Mouse (Mus musculus): ENCODE measurements around the gene Sstr2. TPM values are rescaled to one million over a fixed set of nuclear protein-coding genes. Genes with fewer than 3 reads are reported as not detected.

The Sstr2 gene
- polyA plus RNA-seq, 1 experiment from 2014 or later = 0.47 TPM

DNA sequence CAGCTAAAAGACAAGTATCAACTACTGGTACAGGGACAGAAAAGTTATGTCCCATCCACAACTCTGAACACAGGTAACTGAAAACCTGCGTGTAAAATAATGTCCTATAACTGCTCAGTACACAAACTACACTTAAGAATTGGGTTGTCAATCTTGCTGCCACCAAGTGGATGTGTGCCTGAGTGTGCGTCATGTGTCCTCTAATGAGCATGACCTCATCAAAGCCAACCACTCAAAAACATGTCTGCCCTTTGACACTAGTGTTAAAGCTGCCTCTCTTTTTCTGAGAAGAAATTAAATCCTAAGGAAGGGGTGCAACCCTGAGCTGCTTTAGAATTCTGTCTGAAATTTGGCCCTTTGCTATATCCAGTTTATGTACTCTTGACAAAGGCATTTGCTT, 45.1 kb downstream of the Sstr2 start:
- Histone ChIP-seq H3K27me3 (ENCODE audit: insufficient read depth, low read length) (no peaks in the 10 kb centered on the region), H3K4me1 (ENCODE audit: insufficient read depth, low read length) (peaks cover 28% of the 10 kb centered on the region), H3K4me3 (ENCODE audit: low read length) (no peak overlapping the region), H3K9ac (replicated peaks; ENCODE audit: low read length) (no peak overlapping the region), H3K4me2 (replicated peaks; ENCODE audit: low read depth, low read length) (no peak overlapping the region), H3K27ac (ENCODE audit: low read length) (no peak overlapping the region), H3K9me3 (ENCODE audit: low read length) (no peaks in the 10 kb centered on the region), H3K36me3 (ENCODE audit: insufficient read depth, low read length) (peaks cover 47% of the 10 kb centered on the region)
- no peak for ATAC-seq (ENCODE audit: low FRiP score, low TSS enrichment)
- WGBS = 80% methylated on average over 2 of the region's 2 CpGs

DNA sequence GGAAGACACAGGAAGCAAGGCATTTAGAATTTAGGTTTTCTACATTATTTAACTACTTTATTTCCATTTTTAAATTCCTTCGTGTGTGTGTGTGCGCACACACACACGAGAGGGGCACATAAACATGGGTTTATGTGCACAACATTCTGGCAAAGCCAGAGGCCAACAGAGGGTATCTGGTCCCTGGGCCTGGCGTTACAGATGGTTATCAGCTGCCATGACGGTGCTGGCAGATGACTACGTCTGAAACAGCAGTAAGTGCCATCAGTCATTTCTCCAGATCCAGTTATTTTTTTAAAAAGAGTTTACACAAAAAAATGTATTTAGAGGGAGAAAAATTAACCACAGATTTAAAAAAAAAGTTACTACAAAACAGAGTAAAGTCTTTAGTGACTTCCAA, 47.1 kb downstream of the Sstr2 start:
- Histone ChIP-seq H3K36me3 (ENCODE audit: insufficient read depth, low read length) (peaks cover 31% of the 10 kb centered on the region), H3K4me2 (replicated peaks; ENCODE audit: low read depth, low read length) (0 out of 2 replicates have a peak overlapping the region, but pooled peaks have one; percentile 23), H3K27me3 (ENCODE audit: insufficient read depth, low read length) (no peaks in the 10 kb centered on the region), H3K4me1 (ENCODE audit: insufficient read depth, low read length) (peaks cover 25% of the 10 kb centered on the region), H3K9me3 (ENCODE audit: low read length) (no peaks in the 10 kb centered on the region), H3K27ac (ENCODE audit: low read length) (peak overlapping the region; percentile 87), H3K4me3 (ENCODE audit: low read length) (no peak overlapping the region), H3K9ac (replicated peaks; ENCODE audit: low read length) (no peak overlapping the region)
- no peak for ATAC-seq (ENCODE audit: low FRiP score, low TSS enrichment)
- WGBS = 69% methylated on average over 6 of the region's 6 CpGs

DNA sequence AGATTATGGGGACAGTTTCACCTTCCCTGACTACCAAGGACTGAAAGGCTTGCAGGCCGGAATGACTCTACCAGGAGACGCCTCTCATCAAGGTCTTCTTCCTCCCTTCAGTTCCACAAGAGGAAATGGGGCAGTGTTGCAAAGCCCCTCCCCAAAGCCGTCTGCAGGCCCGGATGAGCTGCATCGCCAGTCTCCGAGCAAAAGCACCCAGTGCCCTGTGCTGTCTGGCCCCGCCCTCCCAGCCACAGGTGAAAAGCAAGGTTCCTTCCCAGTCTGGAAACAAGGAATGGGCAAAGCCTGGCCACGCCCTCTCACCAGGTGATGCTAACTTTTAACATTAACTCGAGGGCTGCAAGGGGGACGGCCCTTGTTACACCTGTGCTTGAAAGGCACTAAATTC, 47.5 kb downstream of the Sstr2 start:
- no peak overlapping the region for H3K9ac ChIP-seq (replicated peaks; ENCODE audit: low read length)
- peaks cover 28% of the 10 kb centered on the region for H3K36me3 ChIP-seq (ENCODE audit: insufficient read depth, low read length)
- no peaks in the 10 kb centered on the region for H3K9me3 ChIP-seq (ENCODE audit: low read length)
- peak overlapping the region; percentile 87 for H3K27ac ChIP-seq (ENCODE audit: low read length)
- no peak overlapping the region for H3K4me3 ChIP-seq (ENCODE audit: low read length)
- peak overlapping the region; percentile 23; the same call in 1 of the 2 replicates for H3K4me2 ChIP-seq (replicated peaks; ENCODE audit: low read depth, low read length)
- H3K4me1 ChIP-seq (ENCODE audit: insufficient read depth, low read length) = peaks cover 25% of the 10 kb centered on the region
- H3K27me3 ChIP-seq (ENCODE audit: insufficient read depth, low read length) = no peaks in the 10 kb centered on the region
- 37% methylated on average over 10 of the region's 10 CpGs for WGBS
- peak; percentile 72; the same call in 1 of the 2 replicates for ATAC-seq (ENCODE audit: low FRiP score, low TSS enrichment)

DNA sequence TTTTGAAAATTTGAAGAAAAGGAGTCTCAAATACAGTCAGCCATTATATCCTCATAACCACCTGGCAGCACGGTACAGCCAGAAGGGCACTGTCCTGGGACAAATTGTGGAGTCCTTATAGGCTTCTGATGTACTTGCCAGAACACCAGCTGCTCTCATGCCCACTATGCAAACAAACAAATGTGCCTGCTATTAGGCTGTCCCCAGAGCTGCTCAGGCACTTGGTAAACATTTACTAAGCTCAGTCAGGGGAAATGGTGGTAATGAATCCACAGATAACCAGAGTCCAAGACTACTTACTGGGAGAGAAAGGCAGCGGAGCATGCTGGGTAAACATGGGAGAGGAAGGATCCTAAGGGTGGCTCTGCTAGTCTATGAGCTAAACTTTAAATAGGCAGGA, 48.0 kb downstream of the Sstr2 start:
- WGBS = 51% methylated on average over 2 of the region's 2 CpGs

DNA sequence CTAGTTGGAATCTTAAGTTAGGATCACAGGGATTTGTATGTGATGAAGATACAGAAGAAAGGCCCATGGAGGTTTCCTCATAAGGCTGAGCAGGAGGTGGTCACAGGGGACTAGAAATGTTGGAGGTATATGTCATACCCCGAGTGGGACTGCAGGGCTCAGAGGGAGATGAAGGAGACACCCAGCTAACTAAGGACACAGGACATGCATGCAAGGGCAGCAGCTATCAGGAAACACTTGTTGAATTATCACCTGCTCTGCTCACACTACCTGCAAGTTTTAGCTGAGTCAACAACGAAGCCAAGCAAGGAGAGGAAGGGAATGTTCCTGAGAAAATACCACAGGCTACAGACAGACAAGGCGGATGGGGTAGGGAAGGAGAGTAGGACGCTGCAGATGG, 48.6 kb downstream of the Sstr2 start:
- Histone ChIP-seq H3K9me3 (ENCODE audit: low read length) (no peaks in the 10 kb centered on the region), H3K36me3 (ENCODE audit: insufficient read depth, low read length) (peaks cover 24% of the 10 kb centered on the region), H3K4me1 (ENCODE audit: insufficient read depth, low read length) (peaks cover 25% of the 10 kb centered on the region), H3K9ac (replicated peaks; ENCODE audit: low read length) (0 out of 2 replicates have a peak overlapping the region, but pooled peaks have one; percentile 13), H3K27me3 (ENCODE audit: insufficient read depth, low read length) (no peaks in the 10 kb centered on the region), H3K27ac (ENCODE audit: low read length) (peak overlapping the region; percentile 87), H3K4me3 (ENCODE audit: low read length) (no peak overlapping the region), H3K4me2 (replicated peaks; ENCODE audit: low read depth, low read length) (no peak overlapping the region)
- ATAC-seq (ENCODE audit: low FRiP score, low TSS enrichment) = peak; percentile 35; the same call in 1 of the 2 replicates
- WGBS = 81% methylated on average over 4 of the region's 4 CpGs

More for the DNA sequence above, 48.0 kb downstream of the Sstr2 start:
- peak overlapping the region; percentile 23; the same call in 1 of the 2 replicates for H3K4me2 ChIP-seq (replicated peaks; ENCODE audit: low read depth, low read length)
- peak overlapping the region; percentile 87 for H3K27ac ChIP-seq (ENCODE audit: low read length)
- H3K9me3 ChIP-seq (ENCODE audit: low read length) = no peaks in the 10 kb centered on the region
- H3K4me1 ChIP-seq (ENCODE audit: insufficient read depth, low read length) = peaks cover 25% of the 10 kb centered on the region
- peak; percentile 92 for ATAC-seq (ENCODE audit: low FRiP score, low TSS enrichment)
- no peaks in the 10 kb centered on the region for H3K27me3 ChIP-seq (ENCODE audit: insufficient read depth, low read length)
- no peak overlapping the region for H3K9ac ChIP-seq (replicated peaks; ENCODE audit: low read length)
- peaks cover 26% of the 10 kb centered on the region for H3K36me3 ChIP-seq (ENCODE audit: insufficient read depth, low read length)
- H3K4me3 ChIP-seq (ENCODE audit: low read length) = no peak overlapping the region

DNA sequence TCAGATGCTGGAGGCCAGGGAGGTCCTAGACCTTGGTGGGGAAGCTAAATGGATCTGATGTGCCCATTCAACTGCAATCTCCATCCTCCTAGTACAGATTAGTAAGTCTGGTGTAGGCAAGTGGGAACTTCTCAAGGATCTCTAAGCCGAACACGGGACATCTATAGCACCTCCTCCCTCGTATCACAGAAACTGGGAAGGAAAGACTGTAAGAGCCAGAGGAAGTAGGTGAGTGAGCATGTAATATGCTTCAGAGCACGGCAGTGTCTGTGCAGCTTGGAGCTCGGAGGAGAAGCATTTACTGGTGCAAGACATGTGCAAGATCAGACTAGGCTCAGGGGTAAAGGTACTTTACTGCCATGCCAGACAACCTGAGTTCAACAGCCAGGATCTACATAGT, 49.7 kb downstream of the Sstr2 start:
- H3K4me1 ChIP-seq (ENCODE audit: insufficient read depth, low read length) = peaks cover 25% of the 10 kb centered on the region
- no peak overlapping the region for H3K27ac ChIP-seq (ENCODE audit: low read length)
- no peaks in the 10 kb centered on the region for H3K27me3 ChIP-seq (ENCODE audit: insufficient read depth, low read length)
- H3K4me3 ChIP-seq (ENCODE audit: low read length) = no peak overlapping the region
- no peaks in the 10 kb centered on the region for H3K9me3 ChIP-seq (ENCODE audit: low read length)
- no peak overlapping the region for H3K4me2 ChIP-seq (replicated peaks; ENCODE audit: low read depth, low read length)
- 77% methylated on average over 5 of the region's 5 CpGs for WGBS
- H3K36me3 ChIP-seq (ENCODE audit: insufficient read depth, low read length) = peaks cover 28% of the 10 kb centered on the region
- ATAC-seq (ENCODE audit: low FRiP score, low TSS enrichment) = no peak
- H3K9ac ChIP-seq (replicated peaks; ENCODE audit: low read length) = no peak overlapping the region

DNA sequence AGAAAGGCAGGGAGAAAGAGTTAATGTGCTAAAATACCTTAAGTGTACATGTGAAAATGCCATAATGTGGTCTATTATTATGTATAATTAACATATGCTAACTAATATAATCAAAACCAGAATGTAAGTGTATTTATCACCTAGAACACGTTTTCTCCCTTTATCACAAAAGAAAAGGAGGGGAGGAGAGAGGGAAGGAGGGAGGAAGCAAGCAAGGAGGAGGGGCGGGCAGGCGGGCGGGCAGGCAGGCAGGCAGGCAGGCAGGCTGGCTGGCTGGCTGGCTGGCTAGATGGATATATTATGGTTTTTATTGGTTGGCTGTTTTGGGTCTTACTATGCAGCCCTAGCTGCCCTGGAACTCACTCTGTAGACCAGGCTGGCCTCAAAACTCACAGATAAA, 50.6 kb downstream of the Sstr2 start:
- WGBS = 81% methylated on average over 4 of the region's 4 CpGs

DNA sequence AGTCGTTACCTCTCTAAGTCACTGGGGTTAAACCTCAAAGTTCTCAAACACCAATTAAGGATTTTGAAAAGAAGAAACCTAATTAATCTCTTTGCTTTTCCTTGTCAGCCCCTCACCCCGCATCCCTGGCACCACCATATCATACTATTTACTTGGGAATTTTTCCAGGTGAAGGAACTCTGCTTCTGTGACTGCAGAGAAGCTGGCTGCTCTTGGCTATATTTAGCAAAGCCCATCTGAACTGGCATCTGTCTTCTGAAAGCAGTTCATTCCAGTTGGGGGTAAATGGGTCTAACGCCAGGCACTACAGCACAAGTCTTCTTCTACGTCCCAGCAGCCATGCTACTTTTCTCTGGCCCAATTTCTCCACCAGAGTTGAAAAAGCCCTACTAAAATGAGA, 54.5 kb downstream of the Sstr2 start:
- no peak for ATAC-seq (ENCODE audit: low FRiP score, low TSS enrichment)
- WGBS = 90% methylated on average over 4 of the region's 4 CpGs
- H3K27me3 ChIP-seq (ENCODE audit: insufficient read depth, low read length) = no peaks in the 10 kb centered on the region
- H3K4me1 ChIP-seq (ENCODE audit: insufficient read depth, low read length) = peaks cover 3% of the 10 kb centered on the region; the same call in 1 of the 2 replicates
- peaks cover 31% of the 10 kb centered on the region for H3K36me3 ChIP-seq (ENCODE audit: insufficient read depth, low read length)
- no peak overlapping the region for H3K9ac ChIP-seq (replicated peaks; ENCODE audit: low read length)
- H3K4me3 ChIP-seq (ENCODE audit: low read length) = no peak overlapping the region
- no peaks in the 10 kb centered on the region for H3K9me3 ChIP-seq (ENCODE audit: low read length)
- H3K4me2 ChIP-seq (replicated peaks; ENCODE audit: low read depth, low read length) = no peak overlapping the region
- H3K27ac ChIP-seq (ENCODE audit: low read length) = no peak overlapping the region

More for the DNA sequence above, 50.6 kb downstream of the Sstr2 start:
- H3K9ac ChIP-seq (replicated peaks; ENCODE audit: low read length) = no peak overlapping the region
- no peak for ATAC-seq (ENCODE audit: low FRiP score, low TSS enrichment)
- peaks cover 24% of the 10 kb centered on the region for H3K36me3 ChIP-seq (ENCODE audit: insufficient read depth, low read length)
- no peak overlapping the region for H3K4me3 ChIP-seq (ENCODE audit: low read length)
- H3K9me3 ChIP-seq (ENCODE audit: low read length) = no peaks in the 10 kb centered on the region
- no peak overlapping the region for H3K27ac ChIP-seq (ENCODE audit: low read length)
- peaks cover 25% of the 10 kb centered on the region for H3K4me1 ChIP-seq (ENCODE audit: insufficient read depth, low read length)
- no peak overlapping the region for H3K4me2 ChIP-seq (replicated peaks; ENCODE audit: low read depth, low read length)
- no peaks in the 10 kb centered on the region for H3K27me3 ChIP-seq (ENCODE audit: insufficient read depth, low read length)

DNA sequence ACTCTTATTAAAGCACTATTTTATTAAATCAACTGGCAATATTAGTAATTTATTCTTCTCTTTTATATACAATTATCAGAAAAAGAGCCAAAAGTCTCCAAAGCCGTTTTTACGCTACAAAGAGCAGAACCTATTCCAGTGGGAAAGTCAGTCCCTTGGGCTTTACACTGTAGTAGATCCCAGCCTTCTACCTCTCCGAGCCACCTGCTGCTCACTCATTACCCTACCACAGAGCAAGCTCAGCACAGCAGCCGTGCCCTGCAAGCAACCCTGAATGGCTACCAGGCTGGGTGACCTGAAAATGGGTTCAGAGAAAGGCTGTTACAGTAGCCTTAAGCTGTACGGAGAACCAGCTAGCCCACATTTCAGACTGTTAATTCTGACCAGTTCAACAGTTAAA, 55.5 kb downstream of the Sstr2 start:
- no peak overlapping the region for H3K4me3 ChIP-seq (ENCODE audit: low read length)
- peaks cover 29% of the 10 kb centered on the region for H3K36me3 ChIP-seq (ENCODE audit: insufficient read depth, low read length)
- H3K4me2 ChIP-seq (replicated peaks; ENCODE audit: low read depth, low read length) = no peak overlapping the region
- ATAC-seq (ENCODE audit: low FRiP score, low TSS enrichment) = no peak
- H3K9me3 ChIP-seq (ENCODE audit: low read length) = no peaks in the 10 kb centered on the region
- no peaks in the 10 kb centered on the region for H3K27me3 ChIP-seq (ENCODE audit: insufficient read depth, low read length)
- H3K9ac ChIP-seq (replicated peaks; ENCODE audit: low read length) = no peak overlapping the region
- no peak overlapping the region for H3K27ac ChIP-seq (ENCODE audit: low read length)
- no peaks in the 10 kb centered on the region for H3K4me1 ChIP-seq (ENCODE audit: insufficient read depth, low read length)
- 92% methylated on average over 5 of the region's 5 CpGs for WGBS

All from kidney, embryonic 16.5 days (tissue).